Mouse (Mus musculus): ENCODE data around the gene Sart1. TPM values are rescaled to one million over a fixed set of nuclear protein-coding genes. Genes with fewer than 3 reads are reported as not detected.

The Sart1 gene
- polyA plus RNA-seq, 1 experiment from 2014 or later: 81.2 TPM

GRCm38 (mm10) chr19:5424782-5425741 lies 36.6 kb upstream of the Sart1 start, which contains the start of the genes Drap1 and AI837181:
Gene Drap1, minus strand, starts transcription at chr19:5424979.
Gene AI837181, plus strand, starts transcription at chr19:5425144.
- H3K4me3 ChIP-seq: peak within 1 kb of the TSS; percentile 81
- H3K36me3 ChIP-seq: peaks cover 19% of the 10 kb centered on the region
- no peaks in the 10 kb centered on the region for H3K9me3 ChIP-seq
- ATAC-seq (replicated peaks): peak; percentile 93
- H3K27me3 ChIP-seq: no peaks in the 10 kb centered on the region
- H3K27ac ChIP-seq (replicated peaks): peak within 1 kb of the TSS; percentile 87
- under 1% methylated on average over 75 of the region's 87 CpGs for WGBS
- H3K9ac ChIP-seq (replicated peaks): peak within 1 kb of the TSS; percentile 89
- peak within 1 kb of the TSS; percentile 80 for H3K4me2 ChIP-seq (replicated peaks)
- peaks cover 43% of the 10 kb centered on the region for H3K4me1 ChIP-seq

- Histone ChIP-seq H3K36me3 (peaks cover 22% of the 10 kb centered on the region), H3K4me1 (peaks cover 43% of the 10 kb centered on the region), H3K4me2 (replicated peaks) (peak overlapping the region; percentile 80), H3K27ac (replicated peaks) (peak overlapping the region; percentile 85), H3K4me3 (peak overlapping the region; percentile 81), H3K27me3 (no peaks in the 10 kb centered on the region), H3K9ac (replicated peaks) (peak overlapping the region; percentile 66), H3K9me3 (no peaks in the 10 kb centered on the region)
- ATAC-seq (replicated peaks): peak; percentile 17
- WGBS: 3% methylated on average over 34 of the region's 48 CpGs
Measured at GRCm38 (mm10) chr19:5424092-5424781, 35.7 kb upstream of the Sart1 start.

- Histone ChIP-seq H3K27me3 (no peaks in the 10 kb centered on the region), H3K4me3 (peak overlapping the region; percentile 81), H3K4me2 (replicated peaks) (peak overlapping the region; percentile 80), H3K9me3 (no peaks in the 10 kb centered on the region), H3K9ac (replicated peaks) (peak overlapping the region; percentile 66), H3K36me3 (peaks cover 22% of the 10 kb centered on the region), H3K27ac (replicated peaks) (no peak overlapping the region), H3K4me1 (peaks cover 43% of the 10 kb centered on the region)
- WGBS: 62% methylated on average over 12 of the region's 12 CpGs
- ATAC-seq (replicated peaks): no peak
Measured at GRCm38 (mm10) chr19:5423561-5423960, 35.1 kb upstream of the Sart1 start.

- H3K9me3 ChIP-seq: no peaks in the 10 kb centered on the region
- peak overlapping the region; percentile 66; the same call in 1 of the 2 replicates for H3K9ac ChIP-seq (replicated peaks)
- H3K4me2 ChIP-seq (replicated peaks): peak overlapping the region; percentile 80
- peaks cover 43% of the 10 kb centered on the region for H3K4me1 ChIP-seq
- no peaks in the 10 kb centered on the region for H3K27me3 ChIP-seq
- WGBS: 75% methylated on average over 9 of the region's 9 CpGs
- H3K36me3 ChIP-seq: peaks cover 22% of the 10 kb centered on the region
- no peak for ATAC-seq (replicated peaks)
- peak overlapping the region; percentile 81 for H3K4me3 ChIP-seq
- no peak overlapping the region for H3K27ac ChIP-seq (replicated peaks)
Measured at GRCm38 (mm10) chr19:5422895-5423443, 34.5 kb upstream of the Sart1 start.

- no peak for ATAC-seq (replicated peaks)
Measured at GRCm38 (mm10) chr19:5422267-5422666, 33.8 kb upstream of the Sart1 start.

GRCm38 (mm10) chr19:5421784-5422183 lies 33.3 kb upstream of the Sart1 start:
- H3K27ac ChIP-seq (replicated peaks): no peak overlapping the region
- no peak for ATAC-seq (replicated peaks)
- 86% methylated on average over 5 of the region's 5 CpGs for WGBS
- peaks cover 38% of the 10 kb centered on the region for H3K4me1 ChIP-seq
- H3K4me3 ChIP-seq: no peak overlapping the region
- H3K9ac ChIP-seq (replicated peaks): 0 out of 2 replicates have a peak overlapping the region, but pooled peaks have one; percentile 7
- H3K27me3 ChIP-seq: no peaks in the 10 kb centered on the region
- H3K4me2 ChIP-seq (replicated peaks): no peak overlapping the region
- peaks cover 16% of the 10 kb centered on the region for H3K36me3 ChIP-seq
- no peaks in the 10 kb centered on the region for H3K9me3 ChIP-seq

More at GRCm38 (mm10) chr19:5422267-5422666, 33.8 kb upstream of the Sart1 start:
- Histone ChIP-seq H3K27ac (replicated peaks) (no peak overlapping the region), H3K9me3 (no peaks in the 10 kb centered on the region), H3K4me1 (peaks cover 43% of the 10 kb centered on the region), H3K9ac (replicated peaks) (no peak overlapping the region), H3K36me3 (peaks cover 20% of the 10 kb centered on the region), H3K4me3 (no peak overlapping the region), H3K4me2 (replicated peaks) (no peak overlapping the region), H3K27me3 (no peaks in the 10 kb centered on the region)
- WGBS: 86% methylated on average over 10 of the region's 10 CpGs

GRCm38 (mm10) chr19:5420579-5420978 lies 32.1 kb upstream of the Sart1 start:
- Histone ChIP-seq H3K27ac (replicated peaks) (no peak overlapping the region), H3K9ac (replicated peaks) (no peak overlapping the region), H3K9me3 (no peaks in the 10 kb centered on the region), H3K36me3 (peaks cover 16% of the 10 kb centered on the region), H3K4me3 (no peak overlapping the region), H3K4me2 (replicated peaks) (no peak overlapping the region), H3K27me3 (no peaks in the 10 kb centered on the region), H3K4me1 (peaks cover 26% of the 10 kb centered on the region)
- 96% methylated on average over 6 of the region's 6 CpGs for WGBS
- no peak for ATAC-seq (replicated peaks)

- Histone ChIP-seq H3K4me3 (no peak overlapping the region), H3K27ac (replicated peaks) (no peak overlapping the region), H3K4me2 (replicated peaks) (no peak overlapping the region), H3K27me3 (no peaks in the 10 kb centered on the region), H3K36me3 (peaks cover 16% of the 10 kb centered on the region), H3K9me3 (no peaks in the 10 kb centered on the region), H3K4me1 (peaks cover 25% of the 10 kb centered on the region), H3K9ac (replicated peaks) (no peak overlapping the region)
- 90% methylated on average over 9 of the region's 9 CpGs for WGBS
- ATAC-seq (replicated peaks): no peak
Measured at GRCm38 (mm10) chr19:5419630-5420029, 31.1 kb upstream of the Sart1 start.

GRCm38 (mm10) chr19:5418750-5419466 lies 30.4 kb upstream of the Sart1 start:
- Histone ChIP-seq H3K4me2 (replicated peaks) (no peak overlapping the region), H3K9me3 (no peaks in the 10 kb centered on the region), H3K27ac (replicated peaks) (no peak overlapping the region), H3K4me3 (no peak overlapping the region), H3K9ac (replicated peaks) (no peak overlapping the region), H3K4me1 (peaks cover 23% of the 10 kb centered on the region), H3K27me3 (no peaks in the 10 kb centered on the region), H3K36me3 (peaks cover 16% of the 10 kb centered on the region)
- 96% methylated on average over 8 of the region's 8 CpGs for WGBS
- no peak for ATAC-seq (replicated peaks)

GRCm38 (mm10) chr19:5414534-5414957 lies 26.0 kb upstream of the Sart1 start:
- Histone ChIP-seq H3K9me3 (no peaks in the 10 kb centered on the region), H3K4me3 (no peak overlapping the region), H3K4me2 (replicated peaks) (no peak overlapping the region), H3K36me3 (no peaks in the 10 kb centered on the region), H3K4me1 (no peaks in the 10 kb centered on the region), H3K27ac (replicated peaks) (no peak overlapping the region), H3K9ac (replicated peaks) (no peak overlapping the region), H3K27me3 (no peaks in the 10 kb centered on the region)
- no peak for ATAC-seq (replicated peaks)
- WGBS: 58% methylated on average over 2 of the region's 2 CpGs

- Histone ChIP-seq H3K4me2 (replicated peaks) (no peak overlapping the region), H3K9ac (replicated peaks) (no peak overlapping the region), H3K27me3 (no peaks in the 10 kb centered on the region), H3K9me3 (no peaks in the 10 kb centered on the region), H3K4me3 (no peak overlapping the region), H3K27ac (replicated peaks) (no peak overlapping the region), H3K4me1 (0 out of 2 replicates have a peak, but pooled peaks cover 1% of the 10 kb centered on the region), H3K36me3 (no peaks in the 10 kb centered on the region)
- 59% methylated on average over 4 of the region's 4 CpGs for WGBS
- ATAC-seq (replicated peaks): no peak
Measured at GRCm38 (mm10) chr19:5413840-5414239, 25.3 kb upstream of the Sart1 start.
